Mouse (Mus musculus) MEL (cell line): ENCODE results near the gene Zfp426. TPM values are rescaled to one million over a fixed set of nuclear protein-coding genes. Genes with fewer than 3 reads are reported as not detected.
A peak's percentile ranks its signal among the peaks of the same experiment; 100 is the strongest.

Source experiments
- DNase-seq: peaks from one replicate; pipeline ENCODE4 v3.0.0; 2011; ENCODE audit warnings: low read depth, low spot score
- H3K27ac ChIP-seq: 2 replicates; pipeline ENCODE4 v1.5.1; 2012; ENCODE audit warnings: low read depth, mild to moderate bottlenecking, control low read depth, low read length, moderate library complexity; ENCODE audit not compliant: control insufficient read depth
- H3K27me3 ChIP-seq, 2 experiments: fragments of 150-350 bp in 1 of 2; sonication (generic) in 1 of 2; 2 replicates each; pipeline ENCODE4 v1.6.1; 2012; ENCODE audit warnings: low read length in 2 of 2, mild to moderate bottlenecking in 2 of 2, improper control_type of control experiment in 1 of 2, moderate library complexity in 1 of 2; ENCODE audit not compliant: insufficient read depth in 2 of 2, control insufficient read depth in 1 of 2
- H3K36me3 ChIP-seq, 2 experiments: 2 replicates each; pipeline ENCODE4 v1.6.1; 2012 to 2014; ENCODE audit warnings: low read length in 2 of 2, improper control_type of control experiment in 1 of 2, inconsistent platforms in 1 of 2, mild to moderate bottlenecking in 1 of 2; ENCODE audit not compliant: insufficient read depth in 2 of 2, control insufficient read depth in 1 of 2
- H3K4me1 ChIP-seq, 2 experiments: fragments of 150-350 bp in 1 of 2; sonication (generic) in 1 of 2; 2 replicates each; pipeline ENCODE4 v1.6.1; 2012; ENCODE audit warnings: low read length in 2 of 2, improper control_type of control experiment in 1 of 2, mild to moderate bottlenecking in 1 of 2; ENCODE audit not compliant: insufficient read depth in 2 of 2, control insufficient read depth in 1 of 2
- H3K4me3 ChIP-seq, 2 experiments: fragments of 150-350 bp in 1 of 2; sonication (generic) in 1 of 2; 2 replicates each; pipeline ENCODE4 v1.5.1; 2012; ENCODE audit warnings: low read depth in 2 of 2, low read length in 2 of 2, mild to moderate bottlenecking in 2 of 2, moderate library complexity in 2 of 2, control low read depth in 1 of 2, improper control_type of control experiment in 1 of 2; ENCODE audit not compliant: control insufficient read depth in 1 of 2, insufficient read depth in 1 of 2
- H3K79me2 ChIP-seq: 2 replicates; pipeline ENCODE4 v1.6.1; 2012; ENCODE audit warnings: mild to moderate bottlenecking, low read length, moderate library complexity; ENCODE audit not compliant: control insufficient read depth, poor library complexity, insufficient read depth
- H3K9ac ChIP-seq: 2 replicates; pipeline ENCODE4 v1.6.1; 2012; ENCODE audit warnings: low read depth, mild to moderate bottlenecking, control low read depth, low read length, moderate library complexity; ENCODE audit not compliant: control insufficient read depth, poor library complexity, severe bottlenecking
- H3K9me3 ChIP-seq: fragments of 150-350 bp; sonication (generic); replicated peaks from 2 replicates; pipeline ENCODE4 v1.6.1; 2012; ENCODE audit warnings: mild to moderate bottlenecking, low read length, improper control_type of control experiment, moderate library complexity; ENCODE audit not compliant: insufficient read depth
- CHD1 ChIP-seq: IDR thresholded peaks from 2 replicates; pipeline ENCODE4 v1.6.1; 2012; ENCODE audit warnings: low read depth, mild to moderate bottlenecking, inconsistent platforms, low read length, improper control_type of control experiment
- CHD2 ChIP-seq: IDR thresholded peaks from 2 replicates; pipeline ENCODE4 v1.6.1; 2011; ENCODE audit warnings: low read length, improper control_type of control experiment
- CTCF ChIP-seq, 3 experiments: IDR thresholded peaks in 2 of 3; conservative IDR thresholded peaks in 1 of 3; 2 replicates each; pipeline ENCODE4 v1.5.1; 2011 to 2012; ENCODE audit warnings: low read length in 3 of 3, low read depth in 2 of 3, mild to moderate bottlenecking in 2 of 3, improper control_type of control experiment in 1 of 3, inconsistent platforms in 1 of 3, mixed read lengths in 1 of 3, moderate library complexity in 1 of 3; ENCODE audit not compliant: control insufficient read depth in 1 of 3, insufficient read depth in 1 of 3, poor library complexity in 1 of 3, severe bottlenecking in 1 of 3
- E2F4 ChIP-seq: IDR thresholded peaks from 2 replicates; pipeline ENCODE4 v1.6.1; 2011; ENCODE audit warnings: low read depth, low read length, improper control_type of control experiment, borderline replicate concordance
- ELF1 ChIP-seq: IDR thresholded peaks from 2 replicates; pipeline ENCODE4 v1.6.1; 2014; ENCODE audit warnings: low read depth, mild to moderate bottlenecking, inconsistent platforms, low read length, improper control_type of control experiment, moderate library complexity
- EP300 ChIP-seq, 2 experiments: IDR thresholded peaks; 2 replicates each; pipeline ENCODE4 v1.6.1; 2011; ENCODE audit warnings: improper control_type of control experiment in 2 of 2, low read length in 2 of 2, low read depth in 1 of 2, mild to moderate bottlenecking in 1 of 2
- ETS1 ChIP-seq: IDR thresholded peaks from 2 replicates; pipeline ENCODE4 v1.6.1; 2012; ENCODE audit warnings: low read depth, mild to moderate bottlenecking, inconsistent platforms, low read length, improper control_type of control experiment, moderate library complexity
- GABPA ChIP-seq: IDR thresholded peaks from 2 replicates; pipeline ENCODE4 v1.6.1; 2012; ENCODE audit warnings: low read depth, mild to moderate bottlenecking, inconsistent platforms, low read length, improper control_type of control experiment, moderate library complexity
- GATA1 ChIP-seq: IDR thresholded peaks from 2 replicates; pipeline ENCODE4 v1.6.1; 2011; ENCODE audit warnings: low read depth, low read length, improper control_type of control experiment
- HCFC1 ChIP-seq: IDR thresholded peaks from 2 replicates; pipeline ENCODE4 v1.6.1; 2012; ENCODE audit warnings: low read depth, mild to moderate bottlenecking, inconsistent platforms, low read length, improper control_type of control experiment, moderate library complexity
- JUND ChIP-seq: IDR thresholded peaks from 2 replicates; pipeline ENCODE4 v1.6.1; 2011; ENCODE audit warnings: low read depth, mild to moderate bottlenecking, improper control_type of control experiment, low read length
- KAT2A ChIP-seq: conservative IDR thresholded peaks from 2 replicates; pipeline ENCODE4 v1.6.1; 2012; ENCODE audit warnings: low read depth, low read length, improper control_type of control experiment, inconsistent platforms
- MAFK ChIP-seq: IDR thresholded peaks from 2 replicates; pipeline ENCODE4 v1.6.1; 2011; ENCODE audit warnings: low read depth, mild to moderate bottlenecking, low read length, improper control_type of control experiment, borderline replicate concordance
- MAX ChIP-seq: IDR thresholded peaks from 2 replicates; pipeline ENCODE4 v1.6.1; 2011; ENCODE audit warnings: low read length, improper control_type of control experiment
- MAZ ChIP-seq: IDR thresholded peaks from 2 replicates; pipeline ENCODE4 v1.6.1; 2012; ENCODE audit warnings: low read depth, mild to moderate bottlenecking, inconsistent platforms, low read length, improper control_type of control experiment
- MEF2A ChIP-seq: IDR thresholded peaks from 2 replicates; pipeline ENCODE4 v1.6.1; 2014; ENCODE audit warnings: low read depth, mild to moderate bottlenecking, inconsistent platforms, low read length, improper control_type of control experiment; ENCODE audit not compliant: poor library complexity, insufficient replicate concordance, severe bottlenecking; ENCODE audit errors: extremely low read depth
- MXI1 ChIP-seq: IDR thresholded peaks from 2 replicates; pipeline ENCODE4 v1.6.1; 2011; ENCODE audit warnings: mild to moderate bottlenecking, low read depth, low read length, improper control_type of control experiment
- MYB ChIP-seq: IDR thresholded peaks from 2 replicates; pipeline ENCODE4 v1.6.1; 2011; ENCODE audit warnings: mild to moderate bottlenecking, low read depth, low read length, improper control_type of control experiment
- MYC ChIP-seq: IDR thresholded peaks from 2 replicates; pipeline ENCODE4 v1.6.1; 2011; ENCODE audit warnings: low read depth, mild to moderate bottlenecking, low read length, improper control_type of control experiment, moderate library complexity
- NELFE ChIP-seq: IDR thresholded peaks from 2 replicates; pipeline ENCODE4 v1.6.1; 2011; ENCODE audit warnings: low read depth, low read length, improper control_type of control experiment
- NRF1 ChIP-seq: IDR thresholded peaks from 2 replicates; pipeline ENCODE4 v1.6.1; 2014; ENCODE audit warnings: low read depth, mild to moderate bottlenecking, inconsistent platforms, low read length, improper control_type of control experiment, moderate library complexity; ENCODE audit not compliant: poor library complexity, insufficient read depth, severe bottlenecking
- POLR2A ChIP-seq, 2 experiments: IDR thresholded peaks; 2 replicates each; pipeline ENCODE4 v1.6.1; 2011 to 2012; ENCODE audit warnings: low read length in 2 of 2, mild to moderate bottlenecking in 2 of 2, control low read depth in 1 of 2, improper control_type of control experiment in 1 of 2, low read depth in 1 of 2, moderate library complexity in 1 of 2; ENCODE audit not compliant: control insufficient read depth in 1 of 2, insufficient read depth in 1 of 2, poor library complexity in 1 of 2
- POLR2AphosphoS2 ChIP-seq: IDR thresholded peaks from 2 replicates; pipeline ENCODE4 v1.6.1; 2011; ENCODE audit warnings: low read length, improper control_type of control experiment
- POLR2AphosphoS5 ChIP-seq: IDR thresholded peaks from 2 replicates; pipeline ENCODE4 v1.6.1; 2012; ENCODE audit warnings: low read depth, borderline replicate concordance, mild to moderate bottlenecking, inconsistent platforms, low read length, moderate library complexity, mixed read lengths
- RAD21 ChIP-seq: IDR thresholded peaks from 2 replicates; pipeline ENCODE4 v1.6.1; 2011; ENCODE audit warnings: mild to moderate bottlenecking, low read depth, low read length, improper control_type of control experiment
- RCOR1 ChIP-seq: IDR thresholded peaks from 2 replicates; pipeline ENCODE4 v1.6.1; 2012; ENCODE audit warnings: low read depth, mild to moderate bottlenecking, inconsistent platforms, low read length, improper control_type of control experiment
- SIN3A ChIP-seq: IDR thresholded peaks from 2 replicates; pipeline ENCODE4 v1.6.1; 2012; ENCODE audit warnings: low read length, improper control_type of control experiment, inconsistent platforms
- TAL1 ChIP-seq: IDR thresholded peaks from 2 replicates; pipeline ENCODE4 v1.6.1; 2012; ENCODE audit warnings: mild to moderate bottlenecking, inconsistent platforms, low read length, moderate library complexity, mixed read lengths
- TCF12 ChIP-seq: IDR thresholded peaks from 2 replicates; pipeline ENCODE4 v1.6.1; 2014; ENCODE audit warnings: low read depth, mild to moderate bottlenecking, inconsistent platforms, low read length, improper control_type of control experiment, moderate library complexity
- UBTF ChIP-seq: IDR thresholded peaks from 2 replicates; pipeline ENCODE4 v1.6.1; 2012; ENCODE audit warnings: low read depth, mild to moderate bottlenecking, inconsistent platforms, low read length, improper control_type of control experiment, moderate library complexity, borderline replicate concordance; ENCODE audit not compliant: insufficient read depth
- USF1 ChIP-seq: IDR thresholded peaks from 2 replicates; pipeline ENCODE4 v1.6.1; 2014; ENCODE audit warnings: low read depth, mild to moderate bottlenecking, inconsistent platforms, low read length, improper control_type of control experiment, moderate library complexity
- USF2 ChIP-seq, 2 experiments: IDR thresholded peaks; 2 replicates each; pipeline ENCODE4 v1.6.1; 2011 to 2012; ENCODE audit warnings: improper control_type of control experiment in 2 of 2, low read length in 2 of 2, borderline replicate concordance in 1 of 2, inconsistent platforms in 1 of 2, low read depth in 1 of 2, mild to moderate bottlenecking in 1 of 2; ENCODE audit not compliant: insufficient read depth in 1 of 2
- ZMIZ1 ChIP-seq: IDR thresholded peaks from 2 replicates; pipeline ENCODE4 v1.6.1; 2012; ENCODE audit warnings: low read depth, mild to moderate bottlenecking, inconsistent platforms, low read length, improper control_type of control experiment, moderate library complexity
- ZNF384 ChIP-seq: IDR thresholded peaks from 2 replicates; pipeline ENCODE4 v1.6.1; 2012; ENCODE audit warnings: low read depth, mild to moderate bottlenecking, inconsistent platforms, low read length, improper control_type of control experiment
- polyA plus RNA-seq, 2 experiments: library from polyadenylated mRNA; stranded (reverse) in 1 of 2; unstranded in 1 of 2; fragments of >175 nt in 1 of 2; fragments of >200 nt in 1 of 2; gene quantifications; 2 replicates each; pipeline versions ENCODE4 v1.2.1 to v1.2.4; 2012; ENCODE audit warnings: low replicate concordance in 2 of 2, low read depth in 1 of 2; ENCODE audit not compliant: insufficient read length in 2 of 2, insufficient read depth in 1 of 2, missing spikeins in 1 of 2
- total RNA-seq: library from RNA; depleted of rRNA; stranded (reverse); fragments of 300-350 nt; gene quantifications from 2 replicates; pipeline ENCODE4 v1.2.3, GENCODE M21; 2012

Zfp426 gene
- total and polyA plus RNA-seq, 3 experiments, result 30.7 to 41.5 TPM; not detected in 1

DNA sequence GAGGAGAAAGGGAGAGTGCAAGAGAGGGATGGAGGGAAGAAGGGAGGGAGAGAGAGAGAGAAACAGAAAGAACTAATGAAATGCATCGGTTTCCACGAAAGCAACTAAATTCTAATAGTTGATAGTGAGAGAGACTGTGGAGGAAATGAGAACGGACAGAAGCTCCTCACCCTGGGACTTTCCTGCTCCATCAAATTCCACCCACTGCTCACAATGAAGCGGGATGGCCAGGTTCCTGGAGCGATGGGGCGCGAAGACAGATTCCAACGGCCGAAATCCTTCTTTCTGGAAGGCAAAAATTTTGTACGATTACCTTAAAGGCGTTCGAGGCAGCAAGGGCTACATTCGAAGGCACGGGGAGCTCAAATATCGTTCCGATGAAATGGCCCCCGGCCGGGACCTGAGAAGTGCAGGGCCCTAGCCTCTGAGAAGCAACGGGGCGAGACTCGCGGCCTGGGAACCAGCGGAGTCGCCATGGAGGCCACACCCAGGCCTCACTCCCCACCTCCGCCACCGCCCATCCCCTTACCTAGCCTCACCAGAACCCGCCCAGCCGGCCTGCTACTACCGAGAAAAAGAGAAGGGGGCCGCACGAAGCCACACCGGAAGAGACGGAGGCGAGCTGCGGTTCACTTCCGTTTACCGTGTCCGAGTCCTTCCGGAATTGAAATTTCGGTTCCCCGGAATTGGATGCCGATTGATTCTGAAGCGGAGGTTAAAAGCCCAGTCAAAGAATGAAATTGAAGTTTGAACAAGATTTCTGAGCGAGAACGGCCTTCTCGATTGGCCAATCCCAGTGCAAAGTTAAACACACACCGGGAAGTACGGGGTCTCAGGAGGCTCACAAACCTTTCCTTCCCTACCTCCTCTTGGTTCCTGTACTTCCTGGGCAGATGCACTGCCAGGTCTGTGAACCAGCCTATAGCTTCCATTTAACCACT, 32.9 kb downstream of the Zfp426 start, which contains the start of gene Zfp26:
Gene Zfp26 (minus strand): TSS at position 786 of the 941 bp plus-strand sequence.
- H3K9me3 ChIP-seq, result no peaks in the 10 kb centered on the region
- DNase-seq, result peak; percentile 99
- H3K4me1 ChIP-seq, result peaks cover 3 to 17% of the 10 kb centered on the region in 2 experiments; a peak in 3 of 4 replicates
- H3K4me3 ChIP-seq, result peak within 1 kb of the TSS; percentile 81 to 82
- H3K27ac ChIP-seq, result peak within 1 kb of the TSS; percentile 88
- H3K27me3 ChIP-seq, result no peaks in the 10 kb centered on the region
- peaks cover 34% of the 10 kb centered on the region for H3K79me2 ChIP-seq
- H3K36me3 ChIP-seq, result peaks cover 25 to 37% of the 10 kb centered on the region in 2 experiments
- peak within 1 kb of the TSS; percentile 84 for H3K9ac ChIP-seq
- TF ChIP-seq POLR2A (IDR thresholded peaks at IDR 0.05; ENCODE audit: control insufficient read depth in 1 of 2, insufficient read depth in 1 of 2, low read depth in 1 of 2, low read length in 2 of 2, poor library complexity in 1 of 2), result peak; percentile 90 to 99
- TF ChIP-seq UBTF, result peak; percentile 97
- TF ChIP-seq NELFE, result peak; percentile 95
- no peak for TF ChIP-seq POLR2AphosphoS5
- peak; percentile 95 for TF ChIP-seq HCFC1
- no peak for TF ChIP-seq NRF1
- TF ChIP-seq USF2 (IDR thresholded peaks at IDR 0.05; ENCODE audit: borderline replicate concordance in 1 of 2, insufficient read depth in 1 of 2, low read depth in 1 of 2, low read length in 2 of 2), result no peak
- TF ChIP-seq RCOR1, result peak; percentile 70
- TF ChIP-seq GATA1, result peak; percentile 43; the same call in 1 of the 2 replicates
- TF ChIP-seq SIN3A, result peak; percentile 95
- TF ChIP-seq POLR2AphosphoS2, result peak; percentile 83
- peak; percentile 50; the same call in 1 of the 2 replicates for TF ChIP-seq ZMIZ1
- peak; percentile 87 for TF ChIP-seq MAZ
- TF ChIP-seq USF1, result no peak
- 0 out of 2 replicates have a peak, but pooled peaks have one; percentile 12 for TF ChIP-seq MEF2A
- 0 out of 2 replicates have a peak, but pooled peaks have one; percentile 25 for TF ChIP-seq JUND
- no peak for TF ChIP-seq ZNF384
- TF ChIP-seq GABPA, result no peak
- peak; percentile 57; the same call in 1 of the 2 replicates for TF ChIP-seq ETS1
- TF ChIP-seq CHD2, result peak; percentile 21; the same call in 1 of the 2 replicates
- TF ChIP-seq E2F4, result peak; percentile 46; the same call in 1 of the 2 replicates
- TF ChIP-seq CHD1, result peak; percentile 98
- TF ChIP-seq MYB, result no peak
- peak; percentile 63 for TF ChIP-seq TCF12
- TF ChIP-seq RAD21, result no peak
- TF ChIP-seq MAFK, result no peak
- no peak for TF ChIP-seq TAL1
- TF ChIP-seq MAX, result peak; percentile 81
- TF ChIP-seq KAT2A, result peak; percentile 91
- TF ChIP-seq MXI1, result peak; percentile 85
- peak; percentile 83 for TF ChIP-seq MYC
- TF ChIP-seq CTCF (IDR thresholded peaks at IDR 0.05 in 2 of 3, conservative IDR thresholded peaks at IDR 0.05 in 1 of 3; ENCODE audit: control insufficient read depth in 1 of 3, insufficient read depth in 1 of 3, low read depth in 2 of 3, low read length in 3 of 3, poor library complexity in 1 of 3, severe bottlenecking in 1 of 3), result peak in 1 of 3 experiments; percentile 1; a peak in 1 of 6 replicates
- peak; percentile 96 for TF ChIP-seq ELF1
- TF ChIP-seq EP300 (IDR thresholded peaks at IDR 0.05; ENCODE audit: low read depth in 1 of 2, low read length in 2 of 2), result peak in 1 of 2 experiments; percentile 20; a peak in 1 of 4 replicates
